Mouse (Mus musculus): ENCODE measurements around the gene Tead4.

DNA sequence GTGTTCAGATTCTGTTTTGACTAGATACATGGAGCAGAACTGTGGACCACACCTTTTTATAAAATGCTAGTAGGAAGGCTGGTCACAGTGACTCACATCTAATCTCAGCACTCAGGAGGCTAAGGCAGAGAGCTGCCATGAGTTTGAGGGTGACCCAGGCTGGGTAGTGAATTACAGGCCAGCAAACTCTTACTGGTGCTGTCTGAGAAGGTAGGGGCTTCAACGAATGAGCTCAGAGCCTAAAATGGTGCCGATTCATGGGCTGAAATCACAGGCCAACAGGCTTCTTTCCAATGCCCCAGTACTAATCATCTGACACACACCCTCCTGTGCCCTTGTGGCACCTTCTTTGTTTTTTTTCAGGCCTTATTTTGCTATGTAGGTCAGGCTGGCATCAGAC lies 121.9 kb downstream of the Tead4 start:
- TF ChIP-seq CTCF (IDR thresholded peaks at IDR 0.05; ENCODE audit: low read depth) (no peak), EP300 (IDR thresholded peaks at IDR 0.05; ENCODE audit: low read depth) (no peak)

Measured in liver, postnatal 0 days (tissue).